Mouse (Mus musculus): ENCODE data around the gene Gsta4.

- no peak for TF ChIP-seq CTCF (IDR thresholded peaks at IDR 0.05; ENCODE audit: low read depth)
- no peak for TF ChIP-seq EP300 (IDR thresholded peaks at IDR 0.05; ENCODE audit: low read depth)
Observed at GRCm38 (mm10) chr9:78165454-78165853, 17.1 kb upstream of the Gsta4 start.

All from liver, embryonic 14.5 days (tissue).